Mouse (Mus musculus): Measurements from ENCODE around the gene Lrrc2. TPM values are rescaled to one million over a fixed set of nuclear protein-coding genes. Genes with fewer than 3 reads are reported as not detected.

Gene Lrrc2
- total RNA-seq, 2 experiments from 2014 or later = 8.8 to 13.3 TPM

GRCm38 (mm10) chr9:110947261-110947661 lies 4.1 kb upstream of the Lrrc2 start:
- no peak for DNase-seq (ENCODE audit: low spot score in 2 of 2)

GRCm38 (mm10) chr9:110947900-110948299 lies 3.4 kb upstream of the Lrrc2 start:
- no peak for DNase-seq (ENCODE audit: low spot score in 2 of 2)

GRCm38 (mm10) chr9:110948813-110949310 lies 2.5 kb upstream of the Lrrc2 start:
- DNase-seq (ENCODE audit: low spot score in 2 of 2) = no peak

GRCm38 (mm10) chr9:110950109-110950508 lies 1.2 kb upstream of the Lrrc2 start:
- no peak for DNase-seq (ENCODE audit: low spot score in 2 of 2)

GRCm38 (mm10) chr9:110951866-110952265 lies 521 bp downstream of the Lrrc2 start:
- DNase-seq (ENCODE audit: low spot score in 2 of 2) = no peak

GRCm38 (mm10) chr9:110952398-110952797 lies 1.1 kb downstream of the Lrrc2 start:
- DNase-seq (ENCODE audit: low spot score in 2 of 2) = no peak

GRCm38 (mm10) chr9:110952931-110953549 lies 1.7 kb downstream of the Lrrc2 start:
- DNase-seq (ENCODE audit: low spot score in 2 of 2) = no peak

GRCm38 (mm10) chr9:110953550-110954461 lies 2.5 kb downstream of the Lrrc2 start:
- DNase-seq (ENCODE audit: low spot score in 2 of 2) = peak; percentile 26 to 69

- no peak for DNase-seq (ENCODE audit: low spot score in 2 of 2)
These were observed 3.5 kb downstream of the Lrrc2 start for GRCm38 (mm10) chr9:110954681-110955445.

- DNase-seq (ENCODE audit: low spot score in 2 of 2) = no peak
These were observed 4.6 kb downstream of the Lrrc2 start for GRCm38 (mm10) chr9:110955962-110956361.

GRCm38 (mm10) chr9:110959669-110960068 lies 8.3 kb downstream of the Lrrc2 start:
- no peak for DNase-seq (ENCODE audit: low spot score in 2 of 2)

GRCm38 (mm10) chr9:110960230-110961149 lies 9.1 kb downstream of the Lrrc2 start:
- no peak for DNase-seq (ENCODE audit: low spot score in 2 of 2)

- no peak for DNase-seq (ENCODE audit: low spot score in 2 of 2)
These were observed 10.0 kb downstream of the Lrrc2 start for GRCm38 (mm10) chr9:110961386-110961785.

GRCm38 (mm10) chr9:110963566-110964115 lies 12.3 kb downstream of the Lrrc2 start:
- DNase-seq (ENCODE audit: low spot score in 2 of 2) = no peak

- DNase-seq (ENCODE audit: low spot score in 2 of 2) = no peak
These were observed 13.9 kb downstream of the Lrrc2 start for GRCm38 (mm10) chr9:110965062-110965909.

GRCm38 (mm10) chr9:110965910-110966231 lies 14.5 kb downstream of the Lrrc2 start:
- no peak for DNase-seq (ENCODE audit: low spot score in 2 of 2)

GRCm38 (mm10) chr9:110979411-110979810 lies 28.1 kb downstream of the Lrrc2 start:
- no peak for DNase-seq (ENCODE audit: low spot score in 2 of 2)

- DNase-seq (ENCODE audit: low spot score in 2 of 2) = no peak
These were observed 31.0 kb downstream of the Lrrc2 start for GRCm38 (mm10) chr9:110982351-110982750.

GRCm38 (mm10) chr9:110984096-110984495 lies 32.8 kb downstream of the Lrrc2 start:
- DNase-seq (ENCODE audit: low spot score in 2 of 2) = no peak
